Mouse (Mus musculus): ENCODE results near the gene Rgs7.

- TF ChIP-seq POLR2A (IDR thresholded peaks at IDR 0.05; ENCODE audit: control insufficient read depth, extremely low read depth, insufficient read depth, low read length, poor library complexity) = no peak
- TF ChIP-seq CTCF (IDR thresholded peaks at IDR 0.05; ENCODE audit: borderline replicate concordance, control insufficient read depth, extremely low read depth, insufficient read depth, low read length, poor library complexity) = no peak
These were observed 422.5 kb downstream of the Rgs7 start for GRCm38 (mm10) chr1:175069758-175070290.
